Mouse (Mus musculus) liver, embryonic 13.5 days (tissue): ENCODE data around the gene Naa38. TPM values are rescaled to one million over a fixed set of nuclear protein-coding genes. Genes with fewer than 3 reads are reported as not detected.
"Not testable (repeated sequence)": the region's sequence is repeated elsewhere in the genome, so short reads cannot be mapped to it uniquely, and the experiment has no call there.

Experiments
- ATAC-seq: fragments of 200-750 bp; cut with Nextera tagmentation; 2 replicates; pipeline ENCODE4 v1.8.0; 2017; ENCODE audit warnings: low read depth, mild to moderate bottlenecking, moderate number of reproducible peaks, moderate library complexity
- DNase-seq: peaks from one replicate; pipeline ENCODE4 v3.0.0; 2022
- H3K27ac ChIP-seq: fragments of 300-500 bp; sonication (generic); 2 replicates; pipeline ENCODE4 v1.5.1; 2015; ENCODE audit warnings: moderate library complexity, mild to moderate bottlenecking, inconsistent platforms
- H3K27me3 ChIP-seq: fragments of 300-500 bp; sonication (generic); 2 replicates; pipeline ENCODE4 v1.6.1; 2015; ENCODE audit warnings: mild to moderate bottlenecking, inconsistent platforms
- H3K36me3 ChIP-seq: fragments of 300-500 bp; sonication (generic); 2 replicates; pipeline ENCODE4 v1.6.1; 2015; ENCODE audit warnings: mild to moderate bottlenecking, inconsistent platforms
- H3K4me1 ChIP-seq: fragments of 300-500 bp; sonication (generic); replicated peaks from 2 replicates; pipeline ENCODE4 v1.6.1; 2015; ENCODE audit warnings: inconsistent platforms
- H3K4me2 ChIP-seq: fragments of 300-500 bp; sonication (generic); 2 replicates; pipeline ENCODE4 v1.6.1; 2015; ENCODE audit warnings: inconsistent platforms, mild to moderate bottlenecking, moderate library complexity
- H3K4me3 ChIP-seq: fragments of 300-500 bp; sonication (generic); replicated peaks from 2 replicates; pipeline ENCODE4 v1.5.1; 2015; ENCODE audit warnings: mild to moderate bottlenecking, inconsistent platforms
- H3K9ac ChIP-seq: fragments of 300-500 bp; sonication (generic); 2 replicates; pipeline ENCODE4 v1.6.1; 2015; ENCODE audit warnings: mild to moderate bottlenecking, inconsistent platforms
- H3K9me3 ChIP-seq: fragments of 300-500 bp; sonication (generic); replicated peaks from 2 replicates; pipeline ENCODE4 v1.6.1; 2016; ENCODE audit warnings: inconsistent platforms
- WGBS: fragments of 180-500 bp; shearing (Covaris S2); methylation state at CpG from one replicate; pipeline ENCODE4 v1.1.7; 2015; ENCODE audit not compliant: insufficient replicate concordance; 5-methylcytosine and 5-hydroxymethylcytosine counted together
- polyA plus RNA-seq: library from polyadenylated mRNA; unstranded; fragments of >200 nt; fragmentation: Nextera tagmentation; extraction: Ambion mirVana; gene quantifications from 2 replicates; pipeline ENCODE4 v1.2.1, GENCODE M21; 2015

The Naa38 gene
- polyA plus RNA-seq, 1 experiment from 2014 or later, result 105 TPM

DNA sequence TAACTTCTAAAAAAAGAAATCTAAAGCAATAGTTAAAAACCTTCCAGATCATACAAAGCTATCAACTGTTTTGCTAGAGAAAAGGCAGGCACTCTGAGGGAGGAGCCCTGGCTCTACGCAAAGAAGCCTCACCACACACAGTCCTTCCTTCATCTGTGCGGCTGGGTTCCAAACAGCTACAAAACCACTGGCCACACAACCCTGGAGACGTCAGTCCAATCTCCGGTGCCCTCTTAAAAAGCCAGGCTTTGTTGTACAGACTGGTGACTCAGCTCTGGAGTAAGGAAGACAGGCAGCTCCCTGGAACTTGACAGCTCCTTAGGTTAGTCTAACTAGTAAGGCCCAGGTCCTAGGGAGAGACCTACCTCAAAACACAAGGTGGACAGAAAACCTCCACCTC, 19.6 kb upstream of the Naa38 start:
- peaks cover 11% of the 10 kb centered on the region; the same call in 1 of the 2 replicates for H3K27me3 ChIP-seq
- H3K9ac ChIP-seq, result no peak overlapping the region
- H3K36me3 ChIP-seq, result no peaks in the 10 kb centered on the region
- ATAC-seq, result no peak
- DNase-seq, result no peak
- no peak overlapping the region for H3K27ac ChIP-seq
- 74% methylated on average over 4 of the region's 4 CpGs for WGBS
- H3K9me3 ChIP-seq, result no peaks in the 10 kb centered on the region
- H3K4me2 ChIP-seq, result no peak overlapping the region
- H3K4me3 ChIP-seq, result no peak overlapping the region
- H3K4me1 ChIP-seq, result peaks cover 68% of the 10 kb centered on the region

DNA sequence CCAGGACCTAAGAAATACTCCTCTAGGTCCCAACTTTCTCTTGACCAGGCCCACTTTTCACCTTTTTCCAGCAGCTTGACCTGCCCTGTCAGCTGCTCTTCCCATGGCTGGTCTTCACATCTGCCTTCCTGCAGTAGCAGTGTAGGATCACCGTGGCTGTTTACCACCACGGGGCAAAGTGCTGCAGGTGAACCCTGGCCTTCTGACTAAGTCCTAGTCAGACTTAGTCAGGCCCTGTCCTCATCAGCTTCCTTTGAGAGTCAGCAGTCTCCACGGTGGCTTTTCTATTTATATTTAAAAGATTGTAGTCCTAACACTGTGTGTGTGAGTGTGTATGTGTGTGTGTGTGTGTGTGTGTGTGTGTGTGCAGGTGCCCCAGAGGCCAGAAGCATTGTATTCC, 17.5 kb upstream of the Naa38 start:
- no peak overlapping the region; the same call in 1 of the 2 replicates for H3K4me2 ChIP-seq
- peaks cover 47% of the 10 kb centered on the region for H3K4me1 ChIP-seq
- H3K9me3 ChIP-seq, result no peaks in the 10 kb centered on the region
- no peaks in the 10 kb centered on the region for H3K27me3 ChIP-seq
- no peak overlapping the region for H3K4me3 ChIP-seq
- 63% methylated on average over 3 of the region's 3 CpGs for WGBS
- H3K36me3 ChIP-seq, result no peaks in the 10 kb centered on the region
- ATAC-seq (no peak), DNase-seq (no peak)
- H3K27ac ChIP-seq, result peak overlapping the region; percentile 31
- no peak overlapping the region for H3K9ac ChIP-seq

DNA sequence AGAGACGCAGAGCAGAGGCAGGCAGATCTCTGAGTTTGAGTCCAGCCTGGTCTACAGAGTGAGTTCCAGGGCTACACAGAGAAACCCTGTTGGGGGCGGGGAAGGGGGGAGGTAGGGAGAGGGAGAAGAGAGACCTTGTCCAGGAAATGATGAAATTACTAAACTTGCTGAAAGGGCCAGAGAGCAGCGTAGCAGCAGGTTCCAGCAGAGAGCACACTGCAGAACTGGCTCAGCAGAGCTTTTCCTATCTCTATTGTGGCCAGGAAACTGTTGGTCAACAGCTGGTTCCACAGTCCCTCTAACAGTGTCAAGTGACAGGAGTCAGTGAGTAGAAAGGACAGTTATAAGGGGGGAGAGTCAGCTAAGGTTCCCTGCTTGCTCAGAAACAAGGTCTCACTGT, 15.7 kb upstream of the Naa38 start:
- Histone ChIP-seq H3K4me2 (no peak overlapping the region), H3K9ac (no peak overlapping the region), H3K9me3 (no peaks in the 10 kb centered on the region), H3K27me3 (no peaks in the 10 kb centered on the region), H3K4me1 (peaks cover 29% of the 10 kb centered on the region), H3K4me3 (no peak overlapping the region), H3K27ac (peak overlapping the region; percentile 36; the same call in 1 of the 2 replicates), H3K36me3 (no peaks in the 10 kb centered on the region)
- WGBS, result 37% methylated on average over 3 of the region's 3 CpGs
- ATAC-seq (peak; percentile 55; the same call in 1 of the 2 replicates), DNase-seq (no peak)

DNA sequence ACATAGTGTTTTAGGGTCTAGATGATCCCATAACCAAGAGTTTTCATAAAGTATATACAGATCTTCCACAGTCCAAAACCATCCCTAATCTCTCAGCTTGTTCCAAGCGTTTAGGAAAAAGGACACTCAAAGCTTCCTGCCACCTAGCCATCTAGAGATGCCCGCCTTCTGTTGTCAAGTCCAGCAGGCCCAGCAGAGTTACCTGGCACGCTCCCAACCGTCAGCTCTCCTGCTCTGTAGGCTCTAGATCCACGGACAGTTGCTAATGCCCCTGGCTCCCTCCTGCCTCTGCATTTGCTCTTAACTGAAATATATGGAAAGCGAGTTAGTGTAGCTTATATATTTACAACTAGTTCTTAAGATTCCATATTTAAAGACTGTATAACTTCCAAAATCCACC, 13.9 kb upstream of the Naa38 start:
- WGBS, result 74% methylated on average over 6 of the region's 6 CpGs
- H3K9ac ChIP-seq, result no peak overlapping the region
- H3K27ac ChIP-seq, result no peak overlapping the region
- H3K36me3 ChIP-seq, result no peaks in the 10 kb centered on the region
- peaks cover 23% of the 10 kb centered on the region for H3K4me1 ChIP-seq
- no peaks in the 10 kb centered on the region for H3K9me3 ChIP-seq
- H3K4me2 ChIP-seq, result no peak overlapping the region
- no peaks in the 10 kb centered on the region for H3K27me3 ChIP-seq
- ATAC-seq (no peak), DNase-seq (no peak)
- H3K4me3 ChIP-seq, result no peak overlapping the region

DNA sequence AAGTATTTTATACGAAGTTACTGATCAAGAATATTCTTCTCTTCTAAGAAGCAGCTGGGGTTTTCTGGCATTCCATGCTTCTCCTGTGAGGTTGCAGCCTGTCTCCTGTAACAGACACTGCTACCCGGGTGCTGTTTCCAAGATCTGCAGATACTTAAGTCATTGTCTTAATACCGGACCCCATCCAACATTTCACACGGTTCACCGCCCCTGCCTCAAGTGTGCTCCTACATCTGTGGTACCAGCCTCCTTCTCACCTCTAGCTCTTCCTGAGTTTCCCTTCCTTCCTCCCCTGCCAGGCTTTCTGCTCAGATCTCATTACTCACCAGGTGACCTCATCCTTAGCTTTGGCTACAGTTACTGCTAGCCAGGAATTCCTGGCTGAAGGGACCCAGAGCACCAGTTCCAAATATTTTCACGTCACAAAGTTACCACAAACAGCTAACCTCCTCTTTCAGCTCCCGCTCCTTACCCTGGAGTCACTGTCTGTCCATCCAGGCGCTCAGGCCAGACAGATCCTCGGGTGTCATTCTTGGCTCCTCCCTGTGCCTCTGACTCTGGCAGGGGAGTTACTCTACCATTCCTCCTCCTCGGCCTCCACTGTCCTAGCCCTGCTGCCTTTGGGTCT, 12.7 kb upstream of the Naa38 start:
- peaks cover 12% of the 10 kb centered on the region for H3K4me1 ChIP-seq
- no peaks in the 10 kb centered on the region for H3K9me3 ChIP-seq
- no peak for DNase-seq
- no peak overlapping the region for H3K9ac ChIP-seq
- no peak overlapping the region for H3K4me3 ChIP-seq
- H3K36me3 ChIP-seq, result no peaks in the 10 kb centered on the region
- WGBS, result 73% methylated on average over 10 of the region's 10 CpGs
- H3K27me3 ChIP-seq, result no peaks in the 10 kb centered on the region
- no peak for ATAC-seq
- no peak overlapping the region for H3K4me2 ChIP-seq
- H3K27ac ChIP-seq, result no peak overlapping the region

DNA sequence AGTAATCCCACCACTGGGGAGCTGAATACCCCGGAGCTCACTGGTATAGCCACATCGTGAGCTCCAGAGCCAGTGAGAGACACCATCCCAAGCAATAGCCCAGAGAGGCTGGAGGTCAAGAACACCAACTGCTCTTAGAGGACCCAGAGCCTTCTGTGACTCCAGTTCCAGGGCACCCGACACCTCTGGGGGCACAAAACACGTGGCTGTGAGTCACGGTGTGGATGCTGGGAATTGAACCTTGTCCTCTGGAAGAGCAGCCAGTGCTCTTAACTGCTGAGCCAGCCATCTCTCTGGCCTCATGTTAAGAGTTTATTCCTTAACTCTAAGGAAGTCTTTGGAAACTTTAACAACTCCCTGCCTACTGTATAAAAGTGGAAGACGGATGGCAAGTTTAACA, 10.3 kb upstream of the Naa38 start:
- 58% methylated on average over 6 of the region's 6 CpGs for WGBS
- no peak for DNase-seq
- Histone ChIP-seq H3K4me2 (no peak overlapping the region), H3K27ac (no peak overlapping the region), H3K36me3 (no peaks in the 10 kb centered on the region), H3K9ac (no peak overlapping the region; the same call in 1 of the 2 replicates), H3K4me1 (peaks cover 8% of the 10 kb centered on the region), H3K27me3 (no peaks in the 10 kb centered on the region), H3K9me3 (no peaks in the 10 kb centered on the region), H3K4me3 (no peak overlapping the region)
- no peak for ATAC-seq

DNA sequence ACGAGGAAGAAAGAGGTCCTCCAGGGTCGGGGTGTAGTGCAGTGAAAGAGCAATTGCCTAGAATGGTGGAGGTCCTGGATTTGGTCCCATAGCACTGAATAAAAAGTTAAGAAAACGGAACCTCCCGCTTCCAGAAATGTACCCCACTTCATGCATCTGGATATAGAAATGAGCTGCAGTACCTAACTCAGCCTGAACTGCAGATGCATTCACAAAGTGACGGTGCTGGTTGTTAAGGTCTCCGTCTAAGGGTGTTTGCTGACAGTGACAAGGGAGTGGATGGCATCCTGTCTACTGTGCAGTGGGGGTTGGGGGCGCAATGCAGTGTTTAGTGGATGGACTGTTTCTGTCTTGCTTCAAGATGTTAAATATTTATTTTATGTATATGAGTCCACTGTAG, 8.5 kb upstream of the Naa38 start:
- Histone ChIP-seq H3K36me3 (no peaks in the 10 kb centered on the region), H3K9me3 (no peaks in the 10 kb centered on the region), H3K4me3 (no peak overlapping the region), H3K4me2 (no peak overlapping the region), H3K9ac (no peak overlapping the region), H3K4me1 (peaks cover 9% of the 10 kb centered on the region), H3K27me3 (no peaks in the 10 kb centered on the region), H3K27ac (no peak overlapping the region)
- 67% methylated on average over 7 of the region's 7 CpGs for whole genome bisulfite sequencing
- DNase-seq, result no peak
- no peak for ATAC-seq

DNA sequence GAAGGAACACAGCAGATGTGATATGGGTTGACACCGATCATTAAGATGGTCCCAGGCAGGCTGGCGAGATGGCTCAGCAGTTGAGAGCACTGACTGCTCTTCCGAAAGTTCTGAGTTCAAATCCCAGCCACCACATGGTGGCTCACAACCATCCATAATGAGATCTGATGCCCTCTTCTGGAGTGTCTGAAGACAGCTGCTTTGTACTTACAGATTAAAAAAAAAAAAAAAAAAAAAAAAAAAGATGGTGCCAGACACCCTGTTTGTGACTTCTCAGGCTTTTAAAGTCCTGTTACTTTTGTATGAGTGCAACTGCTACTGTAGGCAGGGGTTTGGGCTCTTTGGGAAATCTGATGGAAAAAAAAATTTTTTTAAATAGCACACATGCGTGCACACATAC, 6.6 kb upstream of the Naa38 start:
- H3K4me3 ChIP-seq, result no peak overlapping the region

DNA sequence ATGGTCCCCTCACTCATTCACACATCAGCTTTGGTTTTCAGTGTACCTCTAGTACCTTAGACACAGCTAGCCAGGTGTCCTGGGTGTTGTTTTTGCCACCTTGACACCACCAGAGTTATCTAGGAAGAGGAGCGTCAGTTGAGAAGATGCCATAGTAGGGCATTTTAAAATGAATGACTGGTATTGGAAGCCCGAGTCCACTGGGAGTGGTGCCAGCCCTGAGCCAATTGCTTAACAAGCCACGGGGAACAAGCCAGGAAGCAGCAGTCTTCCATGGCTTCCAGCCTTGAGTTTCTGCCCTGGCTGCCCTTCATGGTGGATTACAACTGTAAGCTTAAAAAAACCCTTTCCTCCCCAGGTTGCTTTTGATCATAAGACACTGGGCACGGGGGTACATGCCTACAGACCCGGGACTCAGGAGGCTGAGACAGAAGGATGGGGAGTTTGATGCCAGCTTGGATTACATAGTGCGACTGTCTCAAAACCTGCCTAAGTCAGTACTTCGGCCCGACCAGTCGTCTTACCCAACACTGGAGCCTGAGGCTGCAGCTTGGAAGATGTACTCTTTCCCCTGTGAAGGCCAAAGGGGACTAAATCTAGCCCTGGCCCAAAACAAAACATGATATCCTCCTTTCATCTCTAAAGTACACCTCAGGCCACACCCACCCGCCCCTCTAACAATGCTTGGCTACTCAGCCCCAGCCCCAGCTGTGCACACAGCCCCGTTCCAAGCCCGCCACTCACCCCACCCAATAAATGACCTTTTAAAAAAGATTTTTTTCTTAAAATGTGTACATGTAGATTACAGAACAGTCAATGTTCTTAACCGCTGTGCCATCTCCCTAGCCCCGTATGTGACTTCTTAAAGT, 5.5 kb upstream of the Naa38 start:
- no peaks in the 10 kb centered on the region; the same call in 1 of the 2 replicates for H3K36me3 ChIP-seq
- H3K4me2 ChIP-seq, result no peak overlapping the region
- no peak overlapping the region for H3K27ac ChIP-seq
- DNase-seq, result no peak
- peaks cover 15% of the 10 kb centered on the region for H3K4me1 ChIP-seq
- no peak overlapping the region for H3K4me3 ChIP-seq
- H3K27me3 ChIP-seq, result no peaks in the 10 kb centered on the region
- 70% methylated on average over 14 of the region's 14 CpGs for WGBS
- 0 out of 2 replicates have a peak overlapping the region, but pooled peaks have one; percentile 33 for H3K9ac ChIP-seq
- no peaks in the 10 kb centered on the region for H3K9me3 ChIP-seq
- ATAC-seq, result no peak

More for the DNA sequence above, 6.6 kb upstream of the Naa38 start:
- Histone ChIP-seq H3K36me3 (no peaks in the 10 kb centered on the region; the same call in 1 of the 2 replicates), H3K4me1 (peaks cover 9% of the 10 kb centered on the region), H3K4me2 (no peak overlapping the region), H3K9me3 (no peaks in the 10 kb centered on the region), H3K27ac (no peak overlapping the region), H3K27me3 (no peaks in the 10 kb centered on the region), H3K9ac (no peak overlapping the region)
- DNase-seq (no peak), ATAC-seq (no peak)
- WGBS, result 82% methylated on average over 4 of the region's 4 CpGs

DNA sequence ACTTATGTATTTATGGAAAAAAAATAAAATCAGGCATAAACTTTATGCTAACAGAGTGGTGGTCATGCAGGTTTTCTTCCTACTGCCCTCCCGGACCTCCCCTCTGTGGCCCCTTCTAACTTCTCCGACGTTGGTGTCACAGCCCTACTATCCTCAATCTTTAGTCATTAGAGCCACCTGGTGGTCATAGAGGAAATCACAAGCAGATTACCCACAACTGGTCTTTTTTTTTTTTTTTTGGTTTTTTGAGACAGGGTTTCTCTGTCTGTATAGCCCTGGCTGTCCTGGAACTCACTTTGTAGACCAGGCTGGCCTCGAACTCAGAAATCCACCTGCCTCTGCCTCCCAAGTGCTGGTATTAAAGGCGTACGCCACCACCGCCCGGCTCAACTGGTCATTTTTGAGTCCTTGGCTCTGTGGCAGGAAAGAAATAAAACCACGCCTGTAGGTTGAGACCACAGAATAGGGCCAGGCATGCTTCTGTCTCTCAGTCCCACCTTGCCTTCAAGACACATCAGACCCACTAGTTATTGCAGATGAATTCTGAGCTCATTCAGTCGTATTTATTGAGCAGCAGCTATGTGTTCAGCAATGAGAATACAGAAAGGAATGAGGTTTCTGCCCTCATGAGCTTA, 4.8 kb upstream of the Naa38 start:
- no peak overlapping the region for H3K9ac ChIP-seq
- no peaks in the 10 kb centered on the region for H3K9me3 ChIP-seq
- 41% methylated on average over 10 of the region's 10 CpGs for WGBS
- H3K4me1 ChIP-seq, result peaks cover 15% of the 10 kb centered on the region
- no peak overlapping the region for H3K27ac ChIP-seq
- ATAC-seq (no peak), DNase-seq (no peak)
- H3K4me3 ChIP-seq, result no peak overlapping the region
- no peak overlapping the region for H3K4me2 ChIP-seq
- no peaks in the 10 kb centered on the region; the same call in 1 of the 2 replicates for H3K36me3 ChIP-seq
- no peaks in the 10 kb centered on the region for H3K27me3 ChIP-seq

DNA sequence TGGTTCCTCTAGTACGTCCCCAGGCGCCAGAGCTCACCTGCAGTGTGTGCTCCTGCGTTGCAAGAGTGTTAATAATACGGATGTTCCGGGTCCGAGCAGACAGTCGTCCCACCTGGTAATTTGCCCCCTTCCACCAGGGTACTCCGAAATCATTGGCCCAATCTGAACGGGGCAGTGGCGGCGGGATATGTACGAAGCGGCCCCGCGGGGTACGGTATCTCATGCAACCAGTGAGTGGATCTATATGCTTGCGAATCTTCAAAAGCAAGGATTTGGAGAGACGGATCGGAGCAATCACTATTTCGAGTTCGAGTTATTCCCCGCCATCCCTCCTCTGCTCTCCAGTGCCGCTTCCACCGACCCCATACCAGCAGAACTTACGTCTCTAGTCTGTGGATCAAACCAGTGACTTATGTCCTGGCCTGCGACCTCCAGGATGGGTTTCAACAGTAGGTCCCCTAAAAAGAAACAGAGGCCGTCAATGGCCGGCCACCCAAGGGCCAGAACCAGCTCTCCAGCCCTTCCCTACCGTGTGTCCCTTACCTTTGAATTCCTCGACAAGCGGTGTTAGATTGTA, 608 bp upstream of the Naa38 start:
- DNase-seq, result not testable (repeated sequence)

More for the DNA sequence above, 608 bp upstream of the Naa38 start:
- not testable (repeated sequence) for H3K36me3 ChIP-seq, H3K9me3 ChIP-seq, ATAC-seq, H3K27me3 ChIP-seq
- Histone ChIP-seq H3K27ac (peak overlapping the region; percentile 94), H3K4me2 (peak overlapping the region; percentile 91), H3K4me3 (peak overlapping the region; percentile 74), H3K9ac (peak overlapping the region; percentile 87), H3K4me1 (peaks cover 44% of the 10 kb centered on the region)
- WGBS, result 1% methylated on average over 31 of the region's 31 CpGs
